Mouse (Mus musculus) bone marrow, adult 2 months (tissue): Measurements from ENCODE around the gene Wdr83.

Source experiments
- CTCF ChIP-seq: fragments of 200-500 bp; IDR thresholded peaks from 2 replicates; pipeline ENCODE4 v1.5.1; 2011; ENCODE audit warnings: low read length, control low read depth; ENCODE audit not compliant: control insufficient read depth, insufficient read depth
- POLR2A ChIP-seq: fragments of 200-500 bp; IDR thresholded peaks from 2 replicates; pipeline ENCODE4 v1.6.1; 2011; ENCODE audit warnings: low read depth, mild to moderate bottlenecking, control low read depth, low read length, borderline replicate concordance; ENCODE audit not compliant: control insufficient read depth

DNA sequence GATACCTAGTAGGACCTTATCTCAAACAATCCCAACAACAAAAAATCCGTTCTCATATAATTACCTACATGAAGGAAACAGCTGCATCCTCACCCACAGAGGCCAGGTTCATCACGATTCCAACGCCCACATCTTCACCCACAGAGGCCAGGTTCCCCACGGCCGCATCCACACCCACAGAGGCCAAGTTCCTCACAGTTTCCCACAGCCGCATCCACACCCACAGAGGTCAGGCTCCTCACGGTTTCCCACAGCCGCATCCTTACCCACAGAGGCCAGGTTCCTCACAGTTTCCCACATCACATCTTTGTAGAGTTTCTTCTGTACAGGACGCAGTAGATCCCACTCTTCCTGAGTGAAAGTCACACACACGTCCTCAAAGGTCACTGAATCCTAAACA is 32.1 kb upstream of the Wdr83 start:
- no peak for TF ChIP-seq POLR2A
- no peak for TF ChIP-seq CTCF
